ENCODE assay signal across 8 mouse cellular contexts in the genomic region with DNA sequence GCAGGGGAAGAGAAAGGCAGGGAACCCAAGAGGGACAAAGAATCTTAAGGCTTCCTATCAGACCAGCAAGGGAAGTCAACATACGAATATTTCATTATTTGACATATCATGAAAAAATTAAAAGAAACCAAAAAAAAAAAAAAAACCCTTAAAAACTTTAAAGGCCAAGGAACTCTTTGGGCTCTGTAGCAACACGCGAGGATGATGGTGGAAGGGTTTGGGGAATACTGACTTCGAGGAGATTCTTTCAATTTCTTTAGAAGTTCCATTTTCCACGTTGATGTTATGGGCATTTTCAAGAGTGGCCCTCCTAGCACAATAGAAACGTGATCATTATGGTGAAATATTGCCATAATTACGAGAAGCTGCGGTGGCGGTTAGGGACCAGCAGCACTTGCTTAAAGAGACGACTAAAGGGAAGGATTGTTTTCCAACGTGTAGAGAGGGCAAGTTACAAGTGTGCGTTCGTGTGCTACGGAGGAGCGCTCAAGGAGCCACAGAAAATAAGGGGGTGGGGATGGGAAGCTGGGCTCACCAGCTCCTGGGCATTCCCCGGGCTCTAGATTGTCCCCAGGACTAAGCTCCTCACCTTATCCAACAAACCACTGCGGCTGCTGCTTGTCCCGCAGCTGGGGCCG. TPM values are rescaled to one million over a fixed set of nuclear protein-coding genes. Genes with fewer than 3 reads are reported as not detected.
DNase-seq lines count a peak whose midpoint lies in the region; ATAC-seq and TF ChIP-seq lines count a peak whose summit lies in the region.

No protein-coding gene starts in this region.

- TF ChIP-seq POLR2A in ES-Bruce4 (IDR thresholded peaks at IDR 0.05; ENCODE audit: insufficient read depth, low read length) = no peak

- peak; percentile 17 for ATAC-seq in granulocyte monocyte progenitor cell, adult 5-6 weeks (replicated peaks; ENCODE audit: poor library complexity, severe bottlenecking)
- no peak for ATAC-seq in CD4-positive, CD25-positive, alpha-beta regulatory T cell, adult 4 months

- no peaks in the 10 kb centered on the region for H3K9me3 ChIP-seq in heart, embryonic 10.5 days
- no peaks in the 10 kb centered on the region for H3K9me3 ChIP-seq in ES-Bruce4 (replicated peaks; ENCODE audit: control insufficient read depth, insufficient read depth, low read length, poor library complexity, severe bottlenecking)
- no peaks in the 10 kb centered on the region for H3K9me3 ChIP-seq in megakaryocyte, embryonic 14.5 days

- peak overlapping the region; percentile 95 for H3K27ac ChIP-seq in heart, embryonic 10.5 days
- H3K27ac ChIP-seq in ES-Bruce4 (ENCODE audit: insufficient read depth, low read length) = no peak overlapping the region

- TF ChIP-seq EP300 in ES-Bruce4 (IDR thresholded peaks at IDR 0.05; ENCODE audit: insufficient read depth, low read depth, low read length) = no peak

- no peaks in the 10 kb centered on the region for H3K27me3 ChIP-seq in heart, embryonic 10.5 days (ENCODE audit: insufficient read depth, poor library complexity, severe bottlenecking)
- no peaks in the 10 kb centered on the region for H3K27me3 ChIP-seq in ES-Bruce4 (ENCODE audit: control insufficient read depth, insufficient read depth, low read length, poor library complexity, severe bottlenecking)
- H3K27me3 ChIP-seq in megakaryocyte, embryonic 14.5 days (replicated peaks) = peaks cover 2% of the 10 kb centered on the region

- TF ChIP-seq CTCF in ES-Bruce4 (IDR thresholded peaks at IDR 0.05; ENCODE audit: low read depth, low read length) = no peak

- peak overlapping the region; percentile 85 for H3K4me3 ChIP-seq in heart, embryonic 10.5 days
- H3K4me3 ChIP-seq in ES-Bruce4 (ENCODE audit: low read depth, low read length) = peak overlapping the region; percentile 99
- peak overlapping the region; percentile 97 for H3K4me3 ChIP-seq in megakaryocyte, embryonic 14.5 days (replicated peaks)

- H3K4me1 ChIP-seq in heart, embryonic 10.5 days = peaks cover 29% of the 10 kb centered on the region
- H3K4me1 ChIP-seq in ES-Bruce4 (ENCODE audit: control insufficient read depth, insufficient read depth, low read length) = no peaks in the 10 kb centered on the region
- H3K4me1 ChIP-seq in megakaryocyte, embryonic 14.5 days = peaks cover 56% of the 10 kb centered on the region

- DNase-seq in heart, embryonic 10.5 days (ENCODE audit: low spot score) = no peak
- no peak for DNase-seq in heart, adult 11 months
- DNase-seq in adrenal gland, adult (ENCODE audit: inconsistent age in 2 of 2, low spot score in 1 of 2) = no peak
- no peak for DNase-seq in cerebellum, adult 8-10 months

- H3K9ac ChIP-seq in ES-Bruce4 (ENCODE audit: low read depth, poor library complexity, severe bottlenecking) = peak overlapping the region; percentile 78

- peaks cover 34% of the 10 kb centered on the region for H3K36me3 ChIP-seq in heart, embryonic 10.5 days
- peaks cover 13% of the 10 kb centered on the region for H3K36me3 ChIP-seq in ES-Bruce4 (ENCODE audit: control insufficient read depth, insufficient read depth, low read length, poor library complexity, severe bottlenecking)
- peaks cover 32% of the 10 kb centered on the region for H3K36me3 ChIP-seq in megakaryocyte, embryonic 14.5 days (replicated peaks; ENCODE audit: low read length)

- 1% methylated on average over 19 of the region's 19 CpGs for WGBS in heart, embryonic 10.5 days

RNA-seq across cellular contexts. Expression of gene Xrra1, which starts 0.6 kb away (rescaled TPM):
- polyA plus RNA-seq in heart, embryonic 10.5 days (2016; fragmentation: Nextera tagmentation; extraction: Ambion mirVana) = 0.24 and 0.31 TPM in 2 replicates
- polyA plus RNA-seq in ES-Bruce4 (2011; ENCODE audit: insufficient read depth, insufficient read length, low read depth, missing spikeins) = 0.87 TPM in 1 of 2 replicates, not detected in the other
- 1.3 TPM in 1 of 2 replicates, not detected in the other for total RNA-seq in granulocyte monocyte progenitor cell, adult 5-6 weeks (2014; fragmentation: Nextera tagmentation)
- not detected in 2 replicates for total RNA-seq in granulocyte monocyte progenitor cell, adult 5-6 weeks (2017)
- polyA plus RNA-seq in megakaryocyte, embryonic 14.5 days (2012; ENCODE audit: insufficient read depth, low replicate concordance) = 0.08 TPM in 1 of 2 replicates, not detected in the other
- under 1 TPM in 1 of 2 experiments, not detected in 1; 0.39 TPM for polyA plus RNA-seq in CD4-positive, CD25-positive, alpha-beta regulatory T cell, adult 4 months (2017; shearing (Covaris generic))

RNA-seq across cellular contexts. Expression of gene Spcs2, which starts 5.0 kb away (rescaled TPM):
- 241 and 302 TPM in 2 replicates for polyA plus RNA-seq in heart, embryonic 10.5 days (2016; fragmentation: Nextera tagmentation; extraction: Ambion mirVana)
- polyA plus RNA-seq in ES-Bruce4 (2011; ENCODE audit: insufficient read depth, insufficient read length, low read depth, missing spikeins) = 98.6 and 104 TPM in 2 replicates
- total RNA-seq in granulocyte monocyte progenitor cell, adult 5-6 weeks (2014; fragmentation: Nextera tagmentation) = 253 and 308 TPM in 2 replicates
- total RNA-seq in granulocyte monocyte progenitor cell, adult 5-6 weeks (2017) = 268 and 298 TPM in 2 replicates
- 18.5 and 108 TPM in 2 replicates for polyA plus RNA-seq in megakaryocyte, embryonic 14.5 days (2012; ENCODE audit: insufficient read depth, low replicate concordance)
- polyA plus RNA-seq in CD4-positive, CD25-positive, alpha-beta regulatory T cell, adult 4 months (2017; shearing (Covaris generic)) = 100 to 1,000 TPM; 466 to 576 TPM

RNA-seq across cellular contexts. Expression of gene Neu3, which starts 30.1 kb away (rescaled TPM):
- polyA plus RNA-seq in heart, embryonic 10.5 days (2016; fragmentation: Nextera tagmentation; extraction: Ambion mirVana) = 3.1 and 3.3 TPM in 2 replicates
- 4.0 and 5.0 TPM in 2 replicates for polyA plus RNA-seq in ES-Bruce4 (2011; ENCODE audit: insufficient read depth, insufficient read length, low read depth, missing spikeins)
- 1.7 and 4.6 TPM in 2 replicates for total RNA-seq in granulocyte monocyte progenitor cell, adult 5-6 weeks (2014; fragmentation: Nextera tagmentation)
- total RNA-seq in granulocyte monocyte progenitor cell, adult 5-6 weeks (2017) = 0.82 and 1.3 TPM in 2 replicates
- 0.49 and 0.83 TPM in 2 replicates for polyA plus RNA-seq in megakaryocyte, embryonic 14.5 days (2012; ENCODE audit: insufficient read depth, low replicate concordance)
- polyA plus RNA-seq in CD4-positive, CD25-positive, alpha-beta regulatory T cell, adult 4 months (2017; shearing (Covaris generic)) = 10 to 100 TPM; 27.5 to 34.8 TPM
